Mouse (Mus musculus): ENCODE data around the gene Proser3.

Proser3 gene

GRCm38 (mm10) chr7:30587842-30588667, 36.0 kb upstream of the Proser3 start:
- no peak for TF ChIP-seq GATA4 (IDR thresholded peaks at IDR 0.05; ENCODE audit: insufficient replicate concordance, low read length)

GRCm38 (mm10) chr7:30586455-30587020, 34.4 kb upstream of the Proser3 start:
- no peak for TF ChIP-seq GATA4 (IDR thresholded peaks at IDR 0.05; ENCODE audit: insufficient replicate concordance, low read length)

DNA sequence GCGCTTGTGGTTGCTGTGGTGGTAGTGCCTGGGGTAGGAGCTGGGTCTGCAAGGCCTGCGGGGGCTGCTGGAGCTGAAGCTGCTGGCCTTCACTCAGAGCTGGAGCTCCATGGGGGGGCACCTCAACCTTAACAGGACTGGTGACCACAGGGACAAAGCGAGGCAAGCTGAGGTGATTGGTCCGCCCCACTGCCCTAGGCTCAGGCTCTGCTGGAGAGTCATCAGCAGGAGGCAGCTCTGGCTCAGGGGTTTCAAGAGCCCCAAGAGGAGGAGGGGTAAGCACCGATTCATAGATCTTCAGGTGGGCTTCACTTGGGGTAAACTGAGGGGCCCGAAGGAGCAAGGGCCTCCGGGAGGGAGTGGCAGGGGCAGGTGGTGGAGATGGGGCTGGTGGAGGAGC, 33.1 kb upstream of the Proser3 start:
- TF ChIP-seq GATA4 (IDR thresholded peaks at IDR 0.05; ENCODE audit: insufficient replicate concordance, low read length), result no peak

DNA sequence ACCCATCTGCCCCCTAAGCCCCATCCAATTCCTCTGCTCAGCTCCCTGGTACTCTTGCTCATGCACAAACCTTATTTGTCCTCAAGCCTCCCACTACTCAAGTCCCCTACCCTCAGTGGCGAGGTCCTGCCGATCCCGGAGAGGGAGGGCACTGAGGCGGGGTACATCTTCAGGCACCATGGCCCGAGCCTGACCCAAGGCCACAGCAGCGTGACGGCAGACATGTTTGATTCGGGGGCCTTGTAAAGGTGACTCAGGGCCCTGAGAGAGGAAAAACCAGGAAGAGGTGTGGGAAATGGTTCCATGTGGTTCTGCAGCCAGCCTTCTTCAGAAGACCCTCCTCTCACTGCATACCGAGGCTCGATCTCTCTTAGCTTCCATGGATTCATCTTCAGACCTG, 32.2 kb upstream of the Proser3 start:
- TF ChIP-seq GATA4 (IDR thresholded peaks at IDR 0.05; ENCODE audit: insufficient replicate concordance, low read length), result no peak

DNA sequence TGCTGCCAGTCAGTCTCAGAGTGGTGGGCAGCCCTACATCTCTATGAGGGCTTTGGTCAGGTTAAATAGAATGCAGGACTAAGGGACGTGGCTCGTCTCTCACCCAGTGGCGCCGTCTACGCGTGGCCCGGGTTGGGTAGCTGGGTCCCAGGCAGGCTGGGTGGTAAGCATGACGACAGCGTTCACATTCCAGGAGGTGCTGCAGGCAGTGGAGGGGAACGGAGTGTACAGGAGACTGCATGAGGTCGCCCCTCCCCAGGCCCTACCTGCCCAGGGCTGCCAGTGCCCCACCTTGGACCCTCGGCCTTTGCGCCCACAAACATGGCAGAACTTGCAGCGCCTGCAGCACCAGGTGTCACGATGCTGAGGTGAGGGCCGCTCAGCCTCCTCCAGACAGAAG, 29.4 kb upstream of the Proser3 start:
- no peak for TF ChIP-seq GATA4 (IDR thresholded peaks at IDR 0.05; ENCODE audit: insufficient replicate concordance, low read length)

DNA sequence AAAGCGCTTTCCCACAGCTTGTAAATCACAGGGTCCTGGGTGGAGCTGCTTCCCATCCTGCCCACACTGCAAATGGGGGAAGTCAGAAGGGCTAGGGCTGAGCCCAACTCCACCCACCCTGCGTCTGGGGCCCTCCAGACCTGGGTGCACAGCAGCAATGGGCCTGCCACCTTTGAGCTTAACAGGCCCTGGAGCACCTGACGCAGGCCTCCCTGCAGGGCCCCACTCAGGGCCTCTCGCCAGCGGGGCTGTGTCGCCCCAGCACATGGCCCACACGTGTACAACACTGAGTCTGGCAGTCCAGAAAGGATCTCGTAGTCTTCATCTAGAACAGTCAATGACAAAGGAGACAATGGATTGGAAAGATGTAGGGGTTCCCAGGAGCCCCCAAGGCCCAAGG, 27.9 kb upstream of the Proser3 start:
- TF ChIP-seq GATA4 (IDR thresholded peaks at IDR 0.05; ENCODE audit: insufficient replicate concordance, low read length), result no peak

- TF ChIP-seq GATA4 (IDR thresholded peaks at IDR 0.05; ENCODE audit: insufficient replicate concordance, low read length), result no peak
These were observed 20.9 kb upstream of the Proser3 start for GRCm38 (mm10) chr7:30572969-30573368.

DNA sequence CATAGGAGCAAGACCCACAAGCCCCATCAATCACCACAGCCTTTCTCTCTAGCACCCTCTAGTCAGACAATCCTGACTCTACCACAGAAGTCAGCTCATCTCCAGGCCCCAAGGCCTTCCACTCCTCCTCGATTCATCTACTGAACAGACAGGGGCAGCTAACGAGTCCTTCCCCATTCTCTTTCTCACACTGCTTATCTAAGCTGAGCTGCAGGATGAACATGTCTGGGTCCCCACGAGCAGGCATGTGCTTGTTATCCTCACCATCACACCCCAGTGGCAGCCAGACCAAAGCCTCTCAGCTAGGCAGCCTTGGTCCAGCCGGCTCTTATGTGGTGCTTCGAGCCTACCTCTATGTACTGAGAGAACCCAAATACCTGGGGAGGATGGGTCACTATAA, 20.3 kb upstream of the Proser3 start:
- TF ChIP-seq GATA4 (IDR thresholded peaks at IDR 0.05; ENCODE audit: insufficient replicate concordance, low read length), result no peak

- TF ChIP-seq GATA4 (IDR thresholded peaks at IDR 0.05; ENCODE audit: insufficient replicate concordance, low read length), result no peak
These were observed 15.5 kb upstream of the Proser3 start for GRCm38 (mm10) chr7:30567555-30567954.

DNA sequence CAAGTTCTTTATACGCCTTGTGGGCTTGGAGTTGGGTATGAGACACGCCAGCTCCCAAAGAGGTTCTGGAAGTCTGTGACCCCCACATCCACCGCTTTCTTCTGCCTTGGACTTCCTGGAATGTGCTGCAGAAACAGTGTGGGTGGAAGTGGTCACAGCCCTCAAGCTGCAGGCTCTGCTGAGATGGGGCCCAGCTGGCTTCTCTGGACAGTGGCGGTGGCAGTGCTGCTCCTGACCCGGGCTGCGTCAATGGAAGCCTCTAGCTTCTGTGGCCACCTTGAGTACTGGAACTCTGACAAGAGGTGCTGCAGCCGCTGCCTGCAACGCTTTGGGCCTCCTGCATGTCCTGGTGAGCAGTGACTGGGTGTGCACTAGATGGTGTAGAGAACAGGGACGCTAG, 13.9 kb upstream of the Proser3 start:
- no peak for TF ChIP-seq GATA4 (IDR thresholded peaks at IDR 0.05; ENCODE audit: insufficient replicate concordance, low read length)

DNA sequence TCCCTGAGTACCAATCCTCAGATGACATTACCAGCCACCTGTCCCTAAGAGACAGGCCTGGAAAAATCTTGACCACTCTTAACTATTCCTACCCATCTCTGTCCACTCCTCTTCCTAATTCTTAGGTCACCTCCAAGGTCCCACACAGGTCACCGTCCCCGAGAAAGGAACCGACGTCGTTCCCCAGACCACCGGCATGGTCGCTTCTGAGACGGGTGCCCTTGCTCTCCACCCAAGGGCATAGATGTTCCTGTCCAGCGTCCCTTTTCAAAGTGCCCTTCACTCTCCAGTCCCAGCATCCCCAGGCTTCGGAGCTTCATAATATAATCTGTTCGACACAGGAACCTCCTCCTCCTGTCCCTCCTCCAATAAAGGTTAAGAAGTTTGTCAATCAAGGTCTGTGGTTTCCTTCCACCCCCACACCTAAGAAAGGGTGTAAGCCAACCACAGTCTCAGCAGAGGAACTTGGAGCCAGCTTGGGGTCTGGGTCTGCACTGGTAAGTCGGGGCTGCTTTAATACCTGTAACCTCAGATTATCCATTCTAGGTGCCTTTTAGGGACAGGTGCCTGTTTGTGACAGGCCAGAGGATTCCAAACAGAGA, 13.0 kb upstream of the Proser3 start, which contains the start of gene Igflr1:
TSS of gene Igflr1 (plus strand) at position 458 of the 602 bp plus-strand sequence.
- TF ChIP-seq GATA4 (IDR thresholded peaks at IDR 0.05; ENCODE audit: insufficient replicate concordance, low read length), result no peak

DNA sequence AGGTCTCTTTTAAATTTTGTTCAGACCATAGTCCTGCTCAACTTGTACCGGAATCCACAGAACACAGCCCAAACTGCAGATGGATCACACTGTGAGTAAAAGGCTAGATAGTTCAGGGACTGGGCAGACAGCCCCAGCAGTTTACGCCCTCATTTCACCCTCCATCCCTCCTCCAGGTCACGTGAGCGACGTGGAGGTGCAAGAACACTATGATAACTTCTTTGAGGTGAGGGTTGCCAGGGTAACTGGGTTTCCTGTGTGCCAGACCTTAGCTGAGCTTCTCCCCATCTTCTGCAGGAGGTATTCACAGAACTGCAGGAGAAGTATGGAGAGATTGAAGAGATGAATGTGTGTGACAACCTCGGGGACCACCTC, 11.8 kb upstream of the Proser3 start:
- TF ChIP-seq GATA4 (IDR thresholded peaks at IDR 0.05; ENCODE audit: insufficient replicate concordance, low read length), result no peak

- TF ChIP-seq GATA4 (IDR thresholded peaks at IDR 0.05; ENCODE audit: insufficient replicate concordance, low read length), result no peak
These were observed 11.2 kb upstream of the Proser3 start, which contains the start of the genes U2af1l4, Gm49396 and Psenen for GRCm38 (mm10) chr7:30563117-30563905. U2af1l4 (plus strand) TSS chr7:30563301. Gm49396 (plus strand) TSS chr7:30563344. Psenen (minus strand) TSS chr7:30563627.

- no peak for TF ChIP-seq GATA4 (IDR thresholded peaks at IDR 0.05; ENCODE audit: insufficient replicate concordance, low read length)
These were observed 10.5 kb upstream of the Proser3 start for GRCm38 (mm10) chr7:30562526-30563116.

- TF ChIP-seq GATA4 (IDR thresholded peaks at IDR 0.05; ENCODE audit: insufficient replicate concordance, low read length), result no peak
These were observed 8.2 kb upstream of the Proser3 start for GRCm38 (mm10) chr7:30560296-30560695.

Measured in liver, adult (tissue).